Mouse (Mus musculus): ENCODE results near the gene Chrm3. TPM values are rescaled to one million over a fixed set of nuclear protein-coding genes. Genes with fewer than 3 reads are reported as not detected.

Gene Chrm3
- polyA plus RNA-seq, 1 experiment from 2014 or later = 0.06 TPM

DNA sequence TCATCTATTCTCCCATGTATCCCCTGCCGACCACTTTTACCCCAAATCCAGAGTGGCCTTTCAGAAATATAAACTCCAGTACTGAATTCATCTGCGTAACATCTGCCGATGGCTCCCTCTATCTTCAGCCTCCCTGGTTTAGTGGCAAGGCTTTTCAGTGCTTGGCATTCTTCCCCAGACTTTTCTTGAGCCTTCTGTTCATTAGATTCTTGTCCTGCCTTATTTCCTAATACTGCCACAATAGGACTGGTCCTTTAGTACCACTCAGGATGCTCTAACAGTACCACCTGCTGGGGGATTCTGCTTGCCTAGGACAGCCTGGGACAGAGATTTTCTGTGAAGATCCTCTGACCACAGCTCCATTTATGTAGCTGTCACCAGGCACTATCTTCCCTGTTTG is 367.1 kb downstream of the Chrm3 start:
- H3K36me3 ChIP-seq = no peaks in the 10 kb centered on the region
- H3K27ac ChIP-seq (replicated peaks) = no peak overlapping the region
- H3K9me3 ChIP-seq (replicated peaks) = no peaks in the 10 kb centered on the region
- WGBS = 98% methylated on average over 3 of the region's 3 CpGs
- no peaks in the 10 kb centered on the region for H3K27me3 ChIP-seq (ENCODE audit: low read depth, poor library complexity, severe bottlenecking)
- no peak overlapping the region for H3K4me3 ChIP-seq
- DNase-seq (ENCODE audit: low spot score) = no peak
- no peaks in the 10 kb centered on the region for H3K4me1 ChIP-seq

DNA sequence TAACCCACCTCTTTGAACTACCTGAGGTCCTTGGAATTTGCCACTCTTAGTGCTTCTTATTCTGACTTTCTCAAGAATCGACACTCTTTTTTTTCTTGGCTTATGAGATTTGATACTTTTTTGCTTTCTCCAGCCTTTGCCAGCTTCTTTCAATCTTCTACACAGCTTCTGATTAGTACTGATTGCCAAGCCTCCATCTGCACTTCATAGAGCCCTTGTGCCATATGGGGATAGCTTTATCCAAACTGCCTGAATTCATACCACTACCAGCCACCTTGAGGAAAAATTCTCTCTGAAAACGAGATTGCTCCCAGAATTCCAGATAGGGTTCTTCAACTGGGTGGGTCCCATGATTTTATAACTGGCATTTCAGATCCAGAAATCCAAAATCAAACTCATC is 368.0 kb downstream of the Chrm3 start:
- H3K36me3 ChIP-seq = no peaks in the 10 kb centered on the region
- WGBS = 80% methylated on average over 2 of the region's 2 CpGs
- DNase-seq (ENCODE audit: low spot score) = no peak
- H3K27ac ChIP-seq (replicated peaks) = no peak overlapping the region
- no peak overlapping the region for H3K4me3 ChIP-seq
- H3K4me1 ChIP-seq = no peaks in the 10 kb centered on the region
- no peaks in the 10 kb centered on the region for H3K9me3 ChIP-seq (replicated peaks)
- H3K27me3 ChIP-seq (ENCODE audit: low read depth, poor library complexity, severe bottlenecking) = no peaks in the 10 kb centered on the region

DNA sequence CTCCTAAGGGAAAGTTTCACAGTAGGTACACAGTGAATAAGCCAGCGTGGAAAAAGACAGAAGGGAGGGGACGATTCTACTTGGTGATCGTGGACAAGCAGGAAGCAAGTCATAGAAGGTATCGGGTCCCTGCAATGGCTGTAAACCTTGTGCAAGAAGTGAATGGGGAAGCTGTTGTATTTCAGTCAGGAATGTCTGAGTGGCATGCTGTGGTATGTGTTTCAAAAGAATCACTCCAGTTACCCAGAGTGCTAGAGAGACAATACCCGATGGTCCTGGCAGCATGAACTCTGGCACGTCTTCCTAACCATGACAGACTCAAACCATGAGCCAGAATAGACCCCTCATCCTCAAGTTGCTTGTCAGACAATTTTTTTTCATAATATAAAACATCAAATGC is 375.0 kb downstream of the Chrm3 start:
- Histone ChIP-seq H3K9me3 (replicated peaks) (no peaks in the 10 kb centered on the region), H3K27me3 (ENCODE audit: low read depth, poor library complexity, severe bottlenecking) (no peaks in the 10 kb centered on the region), H3K4me1 (no peaks in the 10 kb centered on the region), H3K27ac (replicated peaks) (no peak overlapping the region), H3K36me3 (no peaks in the 10 kb centered on the region), H3K4me3 (no peak overlapping the region)
- DNase-seq (ENCODE audit: low spot score) = no peak
- WGBS = 81% methylated on average over 6 of the region's 6 CpGs

DNA sequence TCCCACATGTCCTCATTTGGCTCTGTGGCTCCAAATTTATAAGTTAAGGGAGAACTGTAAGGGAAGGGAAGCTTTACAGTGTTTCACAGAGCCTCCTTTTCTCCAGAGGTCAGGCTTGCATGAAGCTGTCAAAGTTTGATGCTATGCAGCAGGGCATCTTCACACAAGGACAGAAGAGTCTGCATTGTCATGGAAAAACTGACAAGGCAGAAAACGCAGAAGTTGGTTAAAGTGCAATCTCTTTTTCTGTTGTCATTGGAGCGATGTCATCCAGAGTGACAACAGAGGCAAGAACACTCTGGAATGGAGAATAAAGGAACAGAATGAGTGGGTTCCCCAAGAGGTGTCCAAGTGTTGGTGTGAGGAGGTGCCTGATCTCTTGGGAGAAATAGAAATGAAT is 377.4 kb downstream of the Chrm3 start:
- H3K27me3 ChIP-seq (ENCODE audit: low read depth, poor library complexity, severe bottlenecking) = no peaks in the 10 kb centered on the region
- no peaks in the 10 kb centered on the region for H3K4me1 ChIP-seq
- 90% methylated on average over 2 of the region's 2 CpGs for WGBS
- H3K27ac ChIP-seq (replicated peaks) = no peak overlapping the region
- H3K4me3 ChIP-seq = no peak overlapping the region
- no peak for DNase-seq (ENCODE audit: low spot score)
- no peaks in the 10 kb centered on the region for H3K36me3 ChIP-seq
- no peaks in the 10 kb centered on the region for H3K9me3 ChIP-seq (replicated peaks)

DNA sequence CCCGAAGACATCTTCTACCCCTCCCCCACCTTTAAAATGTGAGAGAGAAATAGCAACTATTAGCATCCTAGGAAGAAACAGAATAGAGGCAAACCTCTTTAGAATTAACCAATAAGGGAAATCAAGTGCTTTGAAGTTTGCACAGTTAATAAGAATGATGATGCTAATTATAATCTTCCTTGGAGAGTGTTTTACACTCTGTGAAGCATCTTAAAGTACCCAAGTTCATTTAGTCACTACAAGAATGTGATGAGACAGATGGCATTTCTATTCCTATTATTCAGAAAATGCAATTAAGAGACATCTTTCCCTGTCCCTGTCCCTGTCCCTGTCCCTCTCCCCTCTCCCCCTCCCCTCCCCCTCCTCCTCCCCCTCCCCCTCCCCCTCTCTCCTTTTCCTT is 382.9 kb downstream of the Chrm3 start:
- H3K4me3 ChIP-seq = no peak overlapping the region
- no peak overlapping the region for H3K27ac ChIP-seq (replicated peaks)
- DNase-seq (ENCODE audit: low spot score) = no peak
- H3K27me3 ChIP-seq (ENCODE audit: low read depth, poor library complexity, severe bottlenecking) = no peaks in the 10 kb centered on the region
- H3K4me1 ChIP-seq = peaks cover 18% of the 10 kb centered on the region
- no peaks in the 10 kb centered on the region for H3K9me3 ChIP-seq (replicated peaks)
- no peaks in the 10 kb centered on the region for H3K36me3 ChIP-seq
- 83% methylated on average over 1 of the region's 1 CpGs for WGBS

DNA sequence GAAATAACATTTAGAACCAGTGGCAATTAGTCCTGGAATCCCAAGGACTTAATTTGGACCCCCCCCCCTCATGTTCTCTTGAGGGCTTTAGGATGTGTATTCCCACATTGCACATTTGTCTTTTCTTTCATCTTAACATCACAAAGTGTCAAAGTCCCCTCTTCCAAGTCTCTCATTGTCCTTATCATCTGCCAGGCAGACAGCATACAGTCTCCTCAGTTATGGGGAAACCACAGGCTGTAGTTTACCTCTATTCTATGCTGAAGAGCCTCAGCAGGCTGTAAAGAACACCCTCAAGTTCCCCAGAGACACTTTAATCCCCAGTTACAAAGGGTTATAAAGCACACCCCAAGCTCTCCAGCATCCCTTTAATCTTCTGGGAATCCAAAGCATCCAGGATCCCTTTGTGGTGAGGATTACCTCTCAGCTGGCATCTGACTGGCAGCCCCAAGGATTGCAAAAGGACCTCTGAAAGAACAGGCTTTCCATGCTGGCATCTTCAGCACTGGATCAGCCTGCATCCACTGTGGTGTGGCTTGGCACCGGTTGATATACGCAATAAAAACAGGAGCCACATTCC is 386.8 kb downstream of the Chrm3 start:
- H3K4me3 ChIP-seq = no peak overlapping the region
- WGBS = 23% methylated on average over 2 of the region's 2 CpGs
- no peaks in the 10 kb centered on the region for H3K9me3 ChIP-seq (replicated peaks)
- DNase-seq (ENCODE audit: low spot score) = peak; percentile 28
- no peaks in the 10 kb centered on the region for H3K27me3 ChIP-seq (ENCODE audit: low read depth, poor library complexity, severe bottlenecking)
- peaks cover 18% of the 10 kb centered on the region for H3K4me1 ChIP-seq
- H3K36me3 ChIP-seq = no peaks in the 10 kb centered on the region
- H3K27ac ChIP-seq (replicated peaks) = peak overlapping the region; percentile 47; the same call in 1 of the 2 replicates

DNA sequence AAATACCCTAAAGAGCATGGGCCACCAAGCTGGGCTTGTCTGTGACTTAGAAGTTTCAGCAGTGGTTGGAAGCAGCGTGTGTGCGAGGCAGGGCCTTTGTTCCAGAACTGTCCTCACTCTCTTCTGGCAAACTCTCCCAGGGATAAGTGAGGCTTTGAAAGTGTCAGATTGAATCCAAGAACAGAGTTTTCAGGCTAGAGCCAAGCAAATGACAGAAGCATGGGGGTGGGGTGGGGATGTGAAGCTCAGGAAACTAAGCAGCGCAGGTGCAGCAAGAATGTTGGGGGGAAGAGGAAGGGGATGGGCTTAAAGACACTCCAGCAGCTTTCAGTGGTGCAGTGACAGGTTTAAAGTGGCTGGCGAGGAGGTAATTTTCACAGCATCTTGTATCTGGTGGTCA is 388.8 kb downstream of the Chrm3 start:
- 0 out of 2 replicates have a peak overlapping the region, but pooled peaks have one; percentile 38 for H3K27ac ChIP-seq (replicated peaks)
- H3K4me3 ChIP-seq = no peak overlapping the region
- no peak for DNase-seq (ENCODE audit: low spot score)
- WGBS = 57% methylated on average over 4 of the region's 4 CpGs
- H3K4me1 ChIP-seq = peaks cover 14% of the 10 kb centered on the region
- H3K27me3 ChIP-seq (ENCODE audit: low read depth, poor library complexity, severe bottlenecking) = no peaks in the 10 kb centered on the region
- H3K9me3 ChIP-seq (replicated peaks) = no peaks in the 10 kb centered on the region
- H3K36me3 ChIP-seq = no peaks in the 10 kb centered on the region

DNA sequence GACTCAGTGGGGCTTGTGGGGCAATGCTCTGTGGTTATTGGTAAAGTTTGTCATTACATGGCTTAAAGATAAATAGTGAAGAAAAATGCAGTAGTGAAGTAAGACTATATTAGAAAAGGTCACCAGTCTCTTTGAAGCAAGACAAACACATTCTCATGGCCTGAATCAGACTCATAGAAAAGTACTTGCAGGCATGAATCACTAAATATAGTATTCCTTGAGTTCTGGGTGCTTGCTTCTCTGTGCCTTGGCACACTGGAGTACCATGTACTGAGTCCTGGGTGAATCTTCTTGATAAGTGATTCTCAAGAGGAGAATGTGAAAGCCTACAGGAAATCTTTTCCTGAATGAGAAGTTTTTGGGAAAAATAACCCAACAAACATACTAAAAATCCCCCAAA is 408.0 kb downstream of the Chrm3 start:
- Histone ChIP-seq H3K27ac (replicated peaks) (no peak overlapping the region), H3K4me1 (no peaks in the 10 kb centered on the region), H3K27me3 (ENCODE audit: low read depth, poor library complexity, severe bottlenecking) (no peaks in the 10 kb centered on the region), H3K4me3 (no peak overlapping the region), H3K9me3 (replicated peaks) (no peaks in the 10 kb centered on the region), H3K36me3 (no peaks in the 10 kb centered on the region)
- no peak for DNase-seq (ENCODE audit: low spot score)

DNA sequence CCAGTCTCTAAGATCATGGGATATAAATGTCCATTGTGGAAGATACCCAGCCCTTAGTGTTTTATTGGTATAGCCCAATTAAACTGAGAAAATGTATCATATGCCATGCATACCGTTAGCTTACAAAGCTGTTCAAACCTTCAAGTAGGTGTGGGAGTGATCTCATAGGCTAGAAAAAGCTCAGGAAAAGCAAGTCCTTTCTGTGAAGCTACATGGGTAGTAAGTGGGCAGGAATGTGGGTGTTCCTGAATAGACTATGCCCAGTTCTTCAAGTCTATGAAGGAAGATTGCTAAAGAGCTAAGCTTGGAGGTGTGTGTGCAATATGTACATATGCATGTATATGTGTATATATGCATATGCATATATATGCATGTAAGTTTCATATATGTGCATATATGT is 409.3 kb downstream of the Chrm3 start:
- DNase-seq (ENCODE audit: low spot score) = no peak
- no peak overlapping the region for H3K4me3 ChIP-seq
- no peaks in the 10 kb centered on the region for H3K4me1 ChIP-seq
- no peaks in the 10 kb centered on the region for H3K36me3 ChIP-seq
- no peaks in the 10 kb centered on the region for H3K27me3 ChIP-seq (ENCODE audit: low read depth, poor library complexity, severe bottlenecking)
- H3K9me3 ChIP-seq (replicated peaks) = no peaks in the 10 kb centered on the region
- H3K27ac ChIP-seq (replicated peaks) = no peak overlapping the region
- 96% methylated on average over 1 of the region's 1 CpGs for WGBS

DNA sequence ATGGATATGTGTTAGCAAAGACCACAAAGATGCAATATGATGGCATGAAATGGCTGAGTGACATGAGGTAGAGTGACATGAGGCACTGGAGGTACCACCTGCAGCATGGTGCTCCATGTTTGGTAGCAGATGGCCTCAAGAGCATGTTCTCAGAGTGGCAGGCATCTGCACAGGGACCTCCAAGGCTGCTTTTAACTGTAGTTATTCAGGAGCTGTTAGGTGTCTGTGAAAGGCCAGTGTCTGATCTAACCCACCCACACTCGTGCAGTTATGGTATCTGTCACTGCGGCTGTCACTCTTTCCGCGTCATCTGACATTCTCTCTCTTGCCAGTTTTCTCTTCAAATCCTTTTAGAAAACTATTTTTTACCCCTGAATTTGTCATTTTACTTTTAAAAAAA is 411.6 kb downstream of the Chrm3 start:
- Histone ChIP-seq H3K36me3 (no peaks in the 10 kb centered on the region), H3K4me1 (no peaks in the 10 kb centered on the region), H3K4me3 (no peak overlapping the region), H3K9me3 (replicated peaks) (no peaks in the 10 kb centered on the region), H3K27me3 (ENCODE audit: low read depth, poor library complexity, severe bottlenecking) (no peaks in the 10 kb centered on the region), H3K27ac (replicated peaks) (no peak overlapping the region)
- 91% methylated on average over 4 of the region's 4 CpGs for WGBS
- DNase-seq (ENCODE audit: low spot score) = no peak

DNA sequence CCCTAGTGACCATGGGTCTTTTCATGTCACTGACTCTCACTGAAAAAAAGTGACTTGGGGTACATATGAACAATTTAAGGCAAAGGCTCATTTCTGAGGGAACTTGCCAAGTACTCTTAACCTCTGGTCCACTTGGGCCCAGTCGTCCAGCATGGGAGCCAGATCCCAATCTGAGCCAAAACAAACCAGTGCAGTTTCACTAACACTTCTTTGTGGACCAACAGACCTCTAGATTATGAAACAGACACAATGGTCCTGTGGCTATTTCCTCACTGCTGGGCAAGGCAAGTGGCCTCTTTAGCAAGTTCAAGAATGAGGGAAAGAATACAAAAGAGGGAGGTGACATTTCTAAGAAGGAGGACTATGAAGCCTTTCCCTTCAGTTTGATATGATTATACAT is 420.5 kb downstream of the Chrm3 start:
- WGBS = 81% methylated on average over 1 of the region's 1 CpGs
- no peaks in the 10 kb centered on the region for H3K36me3 ChIP-seq
- H3K27ac ChIP-seq (replicated peaks) = no peak overlapping the region
- DNase-seq (ENCODE audit: low spot score) = no peak
- H3K27me3 ChIP-seq (ENCODE audit: low read depth, poor library complexity, severe bottlenecking) = no peaks in the 10 kb centered on the region
- no peaks in the 10 kb centered on the region for H3K9me3 ChIP-seq (replicated peaks)
- no peak overlapping the region for H3K4me3 ChIP-seq
- H3K4me1 ChIP-seq = 0 out of 2 replicates have a peak, but pooled peaks cover 2% of the 10 kb centered on the region

DNA sequence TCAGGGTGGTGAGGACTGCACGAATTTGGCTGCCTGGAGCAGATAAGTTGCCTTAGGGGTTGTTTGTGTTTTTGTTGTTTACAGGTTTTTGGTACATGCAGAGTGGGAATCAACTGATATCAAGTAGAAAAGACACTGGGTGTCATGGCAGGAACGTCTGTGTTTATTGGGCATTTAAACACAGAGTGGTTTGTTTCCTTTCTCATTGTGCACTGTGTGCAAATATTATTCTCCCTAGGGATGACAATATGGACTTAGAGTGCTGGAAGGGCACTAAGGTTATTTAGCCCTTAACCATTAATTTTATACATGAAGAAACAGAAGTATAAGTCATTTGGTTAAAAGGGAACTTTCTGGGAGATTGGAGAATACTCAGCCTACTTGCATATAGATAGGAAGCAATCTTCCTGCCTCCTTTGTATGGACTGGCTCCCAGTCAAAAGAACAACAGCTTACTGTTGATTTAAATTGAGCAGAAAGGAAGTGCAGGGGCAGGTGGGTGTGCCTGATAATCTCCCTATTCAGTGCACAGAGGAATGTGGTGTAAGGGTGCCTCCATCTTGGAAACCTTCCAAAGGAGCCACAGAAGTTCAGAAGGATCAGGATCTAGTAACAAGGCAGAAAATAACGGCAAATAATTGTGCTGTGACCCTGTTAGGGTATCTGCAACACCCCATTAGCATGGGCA is 421.7 kb downstream of the Chrm3 start:
- Histone ChIP-seq H3K27me3 (ENCODE audit: low read depth, poor library complexity, severe bottlenecking) (no peaks in the 10 kb centered on the region), H3K4me3 (no peak overlapping the region), H3K4me1 (0 out of 2 replicates have a peak, but pooled peaks cover 2% of the 10 kb centered on the region), H3K27ac (replicated peaks) (no peak overlapping the region), H3K9me3 (replicated peaks) (no peaks in the 10 kb centered on the region), H3K36me3 (no peaks in the 10 kb centered on the region)
- DNase-seq (ENCODE audit: low spot score) = no peak
- WGBS = 75% methylated on average over 3 of the region's 3 CpGs

DNA sequence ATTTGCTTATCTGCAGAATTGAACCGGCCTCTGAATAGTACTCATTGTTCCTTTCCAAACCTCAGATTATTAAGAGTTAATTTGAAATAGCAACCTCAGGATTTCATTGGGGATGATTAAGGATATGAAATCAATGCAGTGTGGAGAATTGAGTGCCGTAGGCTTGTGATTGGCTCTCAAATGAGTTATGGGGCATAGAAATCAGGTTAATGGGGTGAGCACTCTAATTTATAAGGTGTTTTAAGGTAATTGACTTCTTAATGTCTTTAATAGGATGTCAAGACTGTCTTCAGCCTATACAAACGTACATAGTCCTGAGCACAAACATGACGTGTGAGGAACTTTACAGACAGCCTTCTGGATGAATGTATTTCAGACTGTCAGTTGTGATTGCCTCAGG is 427.9 kb downstream of the Chrm3 start:
- no peak for DNase-seq (ENCODE audit: low spot score)
- H3K36me3 ChIP-seq = no peaks in the 10 kb centered on the region
- H3K4me3 ChIP-seq = no peak overlapping the region
- H3K4me1 ChIP-seq = peaks cover 15% of the 10 kb centered on the region
- 85% methylated on average over 4 of the region's 4 CpGs for WGBS
- no peak overlapping the region for H3K27ac ChIP-seq (replicated peaks)
- H3K27me3 ChIP-seq (ENCODE audit: low read depth, poor library complexity, severe bottlenecking) = no peaks in the 10 kb centered on the region
- no peaks in the 10 kb centered on the region for H3K9me3 ChIP-seq (replicated peaks)

Measured in midbrain, embryonic 10.5 days (tissue).